In genomic region chr16:29843490-29843889, GRCm38 (mm10) we compare ENCODE assay signal across 21 mouse cellular contexts.
DNase-seq lines count a peak whose midpoint lies in the region; ATAC-seq and TF ChIP-seq lines count a peak whose summit lies in the region.
"Had no signal": no experiment of that assay in that cellular context is flagged by ENCODE, and none has a peak within 500 bp of the region (broad histone marks: within the 10 kb centered on the region; RNA-seq: fewer than 3 reads in every experiment).

No protein-coding gene starts in this region.

- H3K27me3 ChIP-seq in liver, embryonic 16.5 days (ENCODE audit: control insufficient read depth, insufficient read depth, low read depth, low read length) = no peaks in the 10 kb centered on the region
- H3K27me3 ChIP-seq in forebrain, postnatal 0 days (ENCODE audit: insufficient read depth, low read length) = no peaks in the 10 kb centered on the region
- H3K27me3 ChIP-seq in embryonic facial prominence, embryonic 10.5 days (replicated peaks; ENCODE audit: low read depth, poor library complexity, severe bottlenecking) = peaks cover 75% of the 10 kb centered on the region

- H3K4me1 ChIP-seq in liver, embryonic 16.5 days (ENCODE audit: control insufficient read depth, low read depth, low read length) = peaks cover 48% of the 10 kb centered on the region
- 0 out of 2 replicates have a peak, but pooled peaks cover 6% of the 10 kb centered on the region for H3K4me1 ChIP-seq in forebrain, postnatal 0 days (ENCODE audit: insufficient read depth)
- peaks cover 51% of the 10 kb centered on the region for H3K4me1 ChIP-seq in embryonic facial prominence, embryonic 10.5 days

- H3K9me3 ChIP-seq in liver, embryonic 16.5 days (replicated peaks; ENCODE audit: control insufficient read depth, low read length) = no peaks in the 10 kb centered on the region
- H3K9me3 ChIP-seq in forebrain, postnatal 0 days (ENCODE audit: low read length) = no peaks in the 10 kb centered on the region
- H3K9me3 ChIP-seq in embryonic facial prominence, embryonic 10.5 days = no peaks in the 10 kb centered on the region
- H3K9me3 ChIP-seq: forebrain, embryonic 10.5 days; heart, embryonic 10.5 days; midbrain, embryonic 13.5 days had no signal

- peak; percentile 69 for ATAC-seq in liver, embryonic 16.5 days (ENCODE audit: low read depth)
- no peak for ATAC-seq in forebrain, postnatal 0 days
- ATAC-seq: inflammation-experienced regulatory T-cells, adult 6 months; midbrain, embryonic 13.5 days had no signal

- DNase-seq in 416B (ENCODE audit: low read depth) = peak; percentile 86
- peak; percentile 68 for DNase-seq in c-Kit-positive CD71-positive TER-119-negative erythroid progenitor cells, embryonic 14.5 days (ENCODE audit: low read depth)
- peak; percentile 59 for DNase-seq in liver
- DNase-seq in layer of hippocampus, postnatal 14 days (ENCODE audit: low spot score in 2 of 2) = no peak
- no peak for DNase-seq in forebrain, postnatal 0 days
- DNase-seq in right cerebral cortex, postnatal 36 days (ENCODE audit: low spot score in 2 of 2) = no peak
- DNase-seq in embryonic facial prominence, embryonic 10.5 days (ENCODE audit: low spot score) = no peak
- DNase-seq: adrenal gland, postnatal 10 days; cerebellum, adult 9-11 months; heart, postnatal 4 days; kidney, adult 9 months; kidney, postnatal 36 days; spleen, adult 18-20 months had no signal

- no peaks in the 10 kb centered on the region for H3K36me3 ChIP-seq in liver, embryonic 16.5 days (ENCODE audit: control insufficient read depth, insufficient read depth)
- no peaks in the 10 kb centered on the region for H3K36me3 ChIP-seq in forebrain, postnatal 0 days (ENCODE audit: insufficient read depth)
- no peaks in the 10 kb centered on the region for H3K36me3 ChIP-seq in embryonic facial prominence, embryonic 10.5 days (replicated peaks)
- H3K36me3 ChIP-seq: forebrain, embryonic 10.5 days; heart, embryonic 10.5 days; midbrain, embryonic 13.5 days had no signal

- no peak overlapping the region for H3K9ac ChIP-seq in liver, embryonic 16.5 days (ENCODE audit: low read depth, low read length)
- no peak overlapping the region for H3K9ac ChIP-seq in forebrain, postnatal 0 days
- H3K9ac ChIP-seq: hindbrain, embryonic 14.5 days; midbrain, embryonic 13.5 days had no signal

- 9% methylated on average over 7 of the region's 7 CpGs for WGBS in liver, embryonic 16.5 days (ENCODE audit: insufficient replicate concordance)
- 86% methylated on average over 7 of the region's 7 CpGs for WGBS in forebrain, postnatal 0 days
- WGBS in embryonic facial prominence, embryonic 10.5 days = 92% methylated on average over 7 of the region's 7 CpGs

- TF ChIP-seq CTCF in forebrain, postnatal 0 days (IDR thresholded peaks at IDR 0.05; ENCODE audit: low read depth) = no peak

- no peak overlapping the region for H3K4me3 ChIP-seq in liver, embryonic 16.5 days (ENCODE audit: low read depth, low read length)
- no peak overlapping the region for H3K4me3 ChIP-seq in forebrain, postnatal 0 days (ENCODE audit: low read depth, low read length)
- H3K4me3 ChIP-seq in embryonic facial prominence, embryonic 10.5 days = no peak overlapping the region
- H3K4me3 ChIP-seq: forebrain, embryonic 10.5 days; heart, embryonic 10.5 days; left cerebral cortex, adult 2 months; midbrain, embryonic 13.5 days had no signal

- H3K27ac ChIP-seq in liver, embryonic 16.5 days (ENCODE audit: low read length) = no peak overlapping the region
- H3K27ac ChIP-seq in forebrain, postnatal 0 days (ENCODE audit: low read depth, low read length) = no peak overlapping the region
- H3K27ac ChIP-seq in embryonic facial prominence, embryonic 10.5 days (replicated peaks) = no peak overlapping the region
- H3K27ac ChIP-seq: heart, embryonic 10.5 days; hindbrain, embryonic 14.5 days; left cerebral cortex, adult 2 months; macrophage; midbrain, embryonic 13.5 days had no signal

- H3K4me2 ChIP-seq in liver, embryonic 16.5 days (ENCODE audit: low read depth, low read length) = no peak overlapping the region
- H3K4me2 ChIP-seq in forebrain, postnatal 0 days (ENCODE audit: low read depth) = no peak overlapping the region
- H3K4me2 ChIP-seq: hindbrain, embryonic 14.5 days; midbrain, embryonic 13.5 days had no signal

Comparison
In these comparisons a context has a peak if more than half of its experiments do, and no peak if none do; other contexts are left out.
1. DNase-seq: peak in 416B (single experiment), c-Kit-positive CD71-positive TER-119-negative erythroid progenitor cells, embryonic 14.5 days (single experiment) and liver (single experiment); none in layer of hippocampus, postnatal 14 days (0 of 2), forebrain, postnatal 0 days (single experiment), right cerebral cortex, postnatal 36 days (0 of 2) and embryonic facial prominence, embryonic 10.5 days (single experiment).